Mouse (Mus musculus) lung, embryonic 15.5 days (tissue): Measurements from ENCODE around the gene Eci1. TPM values are rescaled to one million over a fixed set of nuclear protein-coding genes. Genes with fewer than 3 reads are reported as not detected.

Experiments used
- ATAC-seq: fragments of 200-750 bp; cut with Nextera tagmentation; 2 replicates; pipeline ENCODE4 v1.8.0; 2017; ENCODE audit warnings: moderate number of reproducible peaks, borderline replicate concordance; ENCODE audit not compliant: low FRiP score, low TSS enrichment; ENCODE audit errors: extremely low read depth
- H3K27ac ChIP-seq: fragments of 300-500 bp; sonication (generic); 2 replicates; pipeline ENCODE4 v1.5.1; 2015; ENCODE audit warnings: moderate library complexity, mild to moderate bottlenecking, inconsistent platforms
- H3K27me3 ChIP-seq: fragments of 300-500 bp; sonication (generic); 2 replicates; pipeline ENCODE4 v1.6.1; 2015; ENCODE audit warnings: inconsistent platforms
- H3K36me3 ChIP-seq: fragments of 300-500 bp; sonication (generic); 2 replicates; pipeline ENCODE4 v1.6.1; 2015; ENCODE audit warnings: inconsistent platforms
- H3K4me1 ChIP-seq: fragments of 300-500 bp; sonication (generic); 2 replicates; pipeline ENCODE4 v1.6.1; 2015; ENCODE audit warnings: inconsistent platforms
- H3K4me2 ChIP-seq: fragments of 300-500 bp; sonication (generic); 2 replicates; pipeline ENCODE4 v1.6.1; 2015; ENCODE audit warnings: inconsistent platforms, mild to moderate bottlenecking, moderate library complexity
- H3K4me3 ChIP-seq: fragments of 300-500 bp; sonication (generic); 2 replicates; pipeline ENCODE4 v1.5.1; 2015; ENCODE audit warnings: mild to moderate bottlenecking, inconsistent platforms
- H3K9ac ChIP-seq: fragments of 300-500 bp; sonication (generic); 2 replicates; pipeline ENCODE4 v1.6.1; 2015; ENCODE audit warnings: inconsistent platforms
- H3K9me3 ChIP-seq: fragments of 300-500 bp; sonication (generic); 2 replicates; pipeline ENCODE4 v1.6.1; 2016; ENCODE audit warnings: inconsistent platforms
- WGBS: fragments of 180-500 bp; shearing (Covaris S2); methylation state at CpG from one replicate; pipeline ENCODE4 v1.1.7; 2015; 5-methylcytosine and 5-hydroxymethylcytosine counted together
- polyA plus RNA-seq: library from polyadenylated mRNA; unstranded; fragments of >200 nt; fragmentation: Nextera tagmentation; extraction: Ambion mirVana; gene quantifications from 2 replicates; pipeline ENCODE4 v1.2.1, GENCODE M21; 2015

Gene Eci1
- polyA plus RNA-seq, 1 experiment from 2014 or later, result 90.4 TPM

DNA sequence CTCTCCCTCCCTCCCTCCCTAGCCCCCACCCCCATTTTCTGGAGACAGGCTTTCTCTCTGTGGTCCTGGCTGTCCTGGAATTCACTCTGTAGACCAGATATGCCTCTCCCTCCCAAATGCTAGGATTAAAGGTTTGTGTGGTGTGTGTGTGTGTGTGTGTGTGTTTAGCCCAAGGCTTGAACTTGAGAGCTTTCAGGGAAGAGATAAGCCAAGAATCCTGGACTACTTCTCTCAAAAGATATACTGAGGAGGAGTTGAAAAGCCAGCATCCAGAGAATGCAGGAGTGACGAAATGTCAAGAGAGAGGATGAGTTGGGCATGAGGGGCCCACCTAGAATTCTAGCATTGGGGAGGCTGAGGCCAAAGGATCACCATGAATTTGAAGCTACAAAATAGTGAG is 36.5 kb downstream of the Eci1 start:
- no peaks in the 10 kb centered on the region for H3K9me3 ChIP-seq
- no peaks in the 10 kb centered on the region for H3K27me3 ChIP-seq
- H3K36me3 ChIP-seq, result no peaks in the 10 kb centered on the region
- no peak overlapping the region for H3K4me3 ChIP-seq
- H3K27ac ChIP-seq, result no peak overlapping the region
- H3K4me2 ChIP-seq, result no peak overlapping the region
- no peak for ATAC-seq
- no peak overlapping the region for H3K9ac ChIP-seq
- whole genome bisulfite sequencing, result 46% methylated on average over 1 of the region's 1 CpGs
- no peaks in the 10 kb centered on the region for H3K4me1 ChIP-seq

DNA sequence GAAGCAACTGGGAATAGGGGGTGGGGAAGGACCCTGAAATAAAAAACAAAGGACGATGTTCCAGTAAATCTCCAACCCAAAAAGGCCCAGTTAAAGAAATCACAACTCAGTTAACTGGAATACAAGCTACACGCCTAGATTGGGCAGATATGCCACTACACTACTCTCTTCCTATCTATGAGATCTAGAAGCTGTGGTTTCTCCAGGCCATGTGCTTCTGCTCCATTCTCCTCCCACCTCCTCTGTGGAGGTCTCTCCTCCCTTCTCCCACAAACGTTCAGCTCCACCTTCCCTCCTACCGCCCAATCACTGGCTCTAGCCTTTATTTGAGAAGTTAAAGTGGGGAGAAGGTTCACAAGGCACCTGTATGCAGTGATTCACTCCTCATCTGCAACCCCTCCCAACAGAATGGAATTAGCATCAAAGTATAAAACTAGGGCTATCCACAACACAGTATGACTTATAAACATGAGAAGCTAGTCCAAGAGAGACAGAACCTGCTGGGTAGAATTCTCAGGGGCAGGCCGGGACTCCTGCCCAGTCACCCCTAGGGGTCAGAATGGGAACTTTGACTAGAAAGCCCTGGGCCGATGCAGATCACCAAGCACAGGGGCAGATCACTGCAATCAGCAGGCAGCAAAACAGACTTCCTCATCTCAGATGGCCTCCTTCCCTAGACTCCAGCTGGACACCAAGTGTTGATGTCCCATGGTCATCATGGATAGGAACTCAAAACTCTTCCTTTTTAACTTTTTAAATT is 37.1 kb downstream of the Eci1 start:
- Histone ChIP-seq H3K4me3 (no peak overlapping the region), H3K9me3 (no peaks in the 10 kb centered on the region), H3K36me3 (no peaks in the 10 kb centered on the region), H3K4me1 (no peaks in the 10 kb centered on the region), H3K27me3 (no peaks in the 10 kb centered on the region), H3K27ac (no peak overlapping the region), H3K9ac (no peak overlapping the region), H3K4me2 (no peak overlapping the region)
- no peak for ATAC-seq
- 44% methylated on average over 6 of the region's 6 CpGs for WGBS

- H3K9me3 ChIP-seq, result no peaks in the 10 kb centered on the region
- H3K9ac ChIP-seq, result no peak overlapping the region
- H3K27me3 ChIP-seq, result no peaks in the 10 kb centered on the region
- no peak for ATAC-seq
- WGBS, result 90% methylated on average over 5 of the region's 5 CpGs
- no peak overlapping the region for H3K27ac ChIP-seq
- no peak overlapping the region for H3K4me3 ChIP-seq
- no peaks in the 10 kb centered on the region for H3K36me3 ChIP-seq
- H3K4me2 ChIP-seq, result no peak overlapping the region
- peaks cover 26% of the 10 kb centered on the region for H3K4me1 ChIP-seq
Observed at GRCm38 (mm10) chr17:24468636-24469246, 42.3 kb downstream of the Eci1 start.

DNA sequence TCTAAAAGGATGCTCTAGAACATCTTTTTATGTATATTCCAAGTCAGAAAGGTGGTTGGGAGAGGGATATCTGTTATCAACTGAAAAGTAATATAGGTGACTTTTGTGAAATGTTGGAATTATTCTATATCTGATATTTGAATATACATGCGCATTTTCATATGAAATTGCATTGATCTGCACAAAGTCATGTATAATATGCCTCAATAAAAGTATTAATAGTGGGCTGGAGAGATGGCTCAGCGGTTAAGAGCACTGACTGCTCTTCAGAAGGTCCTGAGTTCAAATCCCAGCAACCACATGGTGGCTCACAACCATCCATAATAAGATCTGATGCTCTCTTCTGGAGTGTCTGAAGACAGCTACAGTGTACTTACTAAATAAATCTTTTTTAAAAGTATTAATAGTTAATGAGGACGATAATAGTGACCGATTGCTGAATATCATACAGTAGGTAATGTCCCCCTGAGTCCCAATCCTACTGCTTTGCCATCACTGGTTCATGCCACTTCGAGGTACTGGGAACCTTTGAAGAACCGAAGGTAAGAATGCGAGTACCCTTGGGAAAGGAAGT is 43.0 kb downstream of the Eci1 start:
- H3K4me2 ChIP-seq, result peak overlapping the region; percentile 95
- peaks cover 26% of the 10 kb centered on the region for H3K4me1 ChIP-seq
- no peaks in the 10 kb centered on the region for H3K9me3 ChIP-seq
- peak overlapping the region; percentile 83 for H3K4me3 ChIP-seq
- H3K27me3 ChIP-seq, result no peaks in the 10 kb centered on the region
- H3K36me3 ChIP-seq, result peaks cover 3% of the 10 kb centered on the region; the same call in 1 of the 2 replicates
- 13% methylated on average over 7 of the region's 7 CpGs for WGBS
- peak overlapping the region; percentile 87 for H3K9ac ChIP-seq
- no peak for ATAC-seq
- peak overlapping the region; percentile 89 for H3K27ac ChIP-seq

DNA sequence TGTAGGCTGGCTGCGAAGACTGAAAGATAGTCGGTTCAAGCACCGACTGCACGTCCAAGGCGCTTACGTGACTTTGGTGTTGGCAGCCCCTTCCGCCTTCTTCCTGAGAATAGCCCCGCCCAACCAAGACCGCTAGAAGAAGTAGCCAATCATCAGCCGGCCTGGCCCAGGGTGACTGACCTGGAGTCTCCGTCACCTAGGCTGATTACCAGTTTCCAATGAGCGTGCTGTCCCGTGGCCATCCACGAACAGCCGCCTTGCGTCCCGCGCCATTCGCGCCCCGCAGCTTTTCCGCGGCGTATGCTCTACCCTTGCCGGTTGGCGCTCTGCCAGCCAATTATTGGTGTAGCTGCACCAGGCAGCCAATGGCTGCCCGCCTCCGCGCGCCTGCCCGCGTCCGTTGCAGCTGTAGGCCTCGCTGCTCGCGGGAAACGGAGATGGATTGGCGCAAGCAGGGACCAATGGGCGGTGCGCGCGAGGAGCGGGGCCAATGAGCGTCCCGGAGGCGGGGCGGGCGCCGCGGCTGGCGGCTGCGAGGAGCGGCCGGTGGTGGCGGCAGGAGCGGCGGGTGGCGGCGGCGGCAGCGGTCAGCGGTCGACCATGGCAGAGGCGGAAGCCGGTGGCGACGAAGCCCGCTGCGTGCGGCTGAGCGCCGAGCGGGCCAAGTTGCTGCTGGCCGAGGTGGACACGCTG is 43.6 kb downstream of the Eci1 start, which contains the start of the genes E4f1 and Pgp:
TSS of gene E4f1 (minus strand) at position 404 of the 693 bp plus-strand sequence.
TSS of gene Pgp (plus strand) at position 483 of the 693 bp plus-strand sequence.
- under 1% methylated on average over 75 of the region's 75 CpGs for WGBS
- ATAC-seq, result peak; percentile 98
- H3K27ac ChIP-seq, result peak within 1 kb of the TSS; percentile 89
- no peaks in the 10 kb centered on the region for H3K27me3 ChIP-seq
- H3K4me2 ChIP-seq, result peak within 1 kb of the TSS; percentile 95
- no peaks in the 10 kb centered on the region for H3K9me3 ChIP-seq
- H3K4me3 ChIP-seq, result peak within 1 kb of the TSS; percentile 83
- H3K36me3 ChIP-seq, result peaks cover 9% of the 10 kb centered on the region; the same call in 1 of the 2 replicates
- peaks cover 26% of the 10 kb centered on the region for H3K4me1 ChIP-seq
- H3K9ac ChIP-seq, result peak within 1 kb of the TSS; percentile 87

DNA sequence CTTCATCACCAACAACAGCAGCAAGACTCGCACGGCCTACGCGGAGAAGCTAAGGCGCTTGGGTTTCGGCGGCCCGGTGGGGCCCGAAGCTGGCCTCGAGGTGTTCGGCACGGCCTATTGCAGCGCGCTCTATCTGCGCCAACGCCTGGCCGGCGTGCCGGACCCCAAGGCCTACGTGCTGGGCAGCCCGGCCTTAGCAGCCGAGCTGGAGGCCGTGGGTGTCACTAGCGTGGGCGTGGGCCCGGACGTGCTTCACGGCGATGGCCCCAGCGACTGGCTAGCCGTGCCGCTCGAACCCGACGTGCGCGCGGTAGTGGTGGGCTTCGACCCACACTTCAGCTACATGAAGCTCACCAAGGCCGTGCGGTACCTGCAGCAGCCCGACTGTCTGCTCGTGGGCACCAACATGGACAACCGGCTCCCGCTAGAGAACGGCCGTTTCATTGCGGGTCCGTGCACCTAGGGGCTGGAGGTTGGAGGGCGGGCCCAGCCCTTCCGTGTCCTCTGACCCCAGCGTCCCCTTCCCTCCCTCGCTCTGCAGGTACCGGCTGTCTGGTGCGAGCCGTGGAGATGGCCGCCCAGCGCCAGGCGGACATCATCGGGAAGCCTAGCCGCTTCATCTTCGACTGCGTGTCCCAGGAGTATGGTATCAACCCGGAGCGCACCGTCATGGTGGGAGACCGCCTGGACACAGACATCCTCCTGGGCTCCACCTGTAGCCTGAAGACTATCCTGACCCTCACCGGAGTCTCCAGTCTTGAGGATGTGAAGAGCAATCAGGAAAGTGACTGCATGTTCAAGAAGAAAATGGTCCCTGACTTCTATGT is 44.5 kb downstream of the Eci1 start:
- Histone ChIP-seq H3K4me2 (peak overlapping the region; percentile 95), H3K27me3 (no peaks in the 10 kb centered on the region), H3K9me3 (no peaks in the 10 kb centered on the region), H3K27ac (peak overlapping the region; percentile 89), H3K9ac (peak overlapping the region; percentile 87), H3K4me1 (peaks cover 26% of the 10 kb centered on the region), H3K36me3 (peaks cover 17% of the 10 kb centered on the region), H3K4me3 (peak overlapping the region; percentile 83)
- 1% methylated on average over 68 of the region's 68 CpGs for WGBS
- peak; percentile 29; the same call in 1 of the 2 replicates for ATAC-seq

- WGBS, result 70% methylated on average over 4 of the region's 4 CpGs
- no peak overlapping the region for H3K9ac ChIP-seq
- no peak overlapping the region for H3K27ac ChIP-seq
- H3K9me3 ChIP-seq, result no peaks in the 10 kb centered on the region
- H3K4me3 ChIP-seq, result 0 out of 2 replicates have a peak overlapping the region, but pooled peaks have one; percentile 83
- ATAC-seq, result no peak
- H3K4me1 ChIP-seq, result peaks cover 27% of the 10 kb centered on the region
- peak overlapping the region; percentile 95 for H3K4me2 ChIP-seq
- no peaks in the 10 kb centered on the region for H3K27me3 ChIP-seq
- H3K36me3 ChIP-seq, result peaks cover 33% of the 10 kb centered on the region
Observed at GRCm38 (mm10) chr17:24472512-24472911, 46.1 kb downstream of the Eci1 start.

DNA sequence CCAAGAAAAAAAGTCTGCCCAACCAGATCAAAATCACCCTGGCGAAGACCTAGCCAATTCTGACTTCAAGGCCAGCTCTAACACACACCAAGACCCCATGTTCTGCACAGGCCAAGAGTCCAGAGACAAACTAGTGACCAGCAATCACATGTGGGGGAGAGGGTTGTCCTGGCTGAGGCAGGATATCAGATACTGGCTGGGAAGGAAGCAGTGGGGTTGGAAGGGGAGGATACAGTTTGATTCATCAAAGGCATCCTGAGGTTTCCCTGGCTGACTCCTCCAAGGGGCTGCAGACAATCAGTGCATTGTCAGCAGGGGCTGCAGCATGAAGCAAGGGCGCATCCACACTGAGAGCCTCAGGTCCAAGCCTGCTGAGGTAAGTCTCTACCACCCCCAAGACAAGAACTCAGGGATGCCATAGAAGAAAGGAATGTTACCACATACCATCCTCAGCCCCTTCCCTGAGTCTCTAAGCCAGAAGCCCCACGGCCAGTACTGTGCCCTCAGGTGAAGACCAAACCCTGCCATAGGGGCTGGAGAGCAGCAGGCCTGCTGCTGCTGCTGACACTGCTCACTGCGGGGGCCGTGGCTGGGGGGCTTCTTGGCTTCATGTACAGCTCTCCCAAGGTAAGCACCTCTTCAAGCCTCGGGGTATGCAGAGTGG is 47.3 kb downstream of the Eci1 start, which contains the start of gene Bricd5:
TSS of gene Bricd5 (plus strand) at position 273 of the 664 bp plus-strand sequence.
- Histone ChIP-seq H3K9ac (no peak within 1 kb of the TSS), H3K27ac (no peak within 1 kb of the TSS), H3K9me3 (no peaks in the 10 kb centered on the region)

DNA sequence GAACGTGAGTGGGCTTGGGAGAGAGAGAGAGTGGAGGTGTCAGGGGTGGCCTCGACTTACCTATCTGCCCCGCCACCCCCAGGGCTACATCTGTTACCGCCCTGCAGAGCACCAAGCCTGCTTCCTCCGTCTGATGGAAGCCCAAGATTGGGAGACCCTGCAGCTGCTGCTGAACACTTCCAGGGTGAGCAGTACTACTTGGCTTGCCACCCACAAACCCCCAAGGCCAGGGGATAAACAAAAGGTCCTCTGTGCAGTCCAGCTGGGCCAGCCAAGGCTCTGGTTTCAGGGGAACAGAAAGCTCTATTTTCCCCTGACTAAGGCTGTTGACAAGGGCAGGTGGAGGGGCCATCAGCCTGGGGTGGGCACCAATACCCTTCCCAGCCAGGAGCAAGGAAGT is 48.1 kb downstream of the Eci1 start:
- Histone ChIP-seq H3K4me2 (no peak overlapping the region), H3K9ac (no peak overlapping the region), H3K4me1 (peaks cover 37% of the 10 kb centered on the region), H3K36me3 (peaks cover 36% of the 10 kb centered on the region), H3K27me3 (no peaks in the 10 kb centered on the region), H3K4me3 (no peak overlapping the region), H3K27ac (no peak overlapping the region), H3K9me3 (no peaks in the 10 kb centered on the region)
- ATAC-seq, result no peak
- WGBS, result 80% methylated on average over 5 of the region's 5 CpGs

More for the DNA sequence above, 47.3 kb downstream of the Eci1 start, which contains the start of gene Bricd5:
- no peak within 1 kb of the TSS for H3K4me3 ChIP-seq
- peak within 1 kb of the TSS; percentile 95; the same call in 1 of the 2 replicates for H3K4me2 ChIP-seq
- WGBS, result 72% methylated on average over 6 of the region's 6 CpGs
- H3K27me3 ChIP-seq, result no peaks in the 10 kb centered on the region
- no peak for ATAC-seq
- H3K4me1 ChIP-seq, result peaks cover 37% of the 10 kb centered on the region
- peaks cover 36% of the 10 kb centered on the region for H3K36me3 ChIP-seq

- peaks cover 42% of the 10 kb centered on the region for H3K4me1 ChIP-seq
- H3K27me3 ChIP-seq, result no peaks in the 10 kb centered on the region
- no peaks in the 10 kb centered on the region for H3K9me3 ChIP-seq
- H3K4me2 ChIP-seq, result no peak overlapping the region
- no peak overlapping the region for H3K9ac ChIP-seq
- H3K27ac ChIP-seq, result no peak overlapping the region
- no peak for ATAC-seq
- WGBS, result 86% methylated on average over 6 of the region's 6 CpGs
- no peak overlapping the region for H3K4me3 ChIP-seq
- H3K36me3 ChIP-seq, result peaks cover 36% of the 10 kb centered on the region
Observed at GRCm38 (mm10) chr17:24475586-24475985, 49.1 kb downstream of the Eci1 start.
